Mouse (Mus musculus) ovary, postnatal 10 days (tissue): ENCODE results near the gene Socs7.

Experiments
- DNase-seq: peaks from one replicate; pipeline ENCODE4 v3.0.0; 2022; ENCODE audit warnings: low spot score

Gene Socs7

DNA sequence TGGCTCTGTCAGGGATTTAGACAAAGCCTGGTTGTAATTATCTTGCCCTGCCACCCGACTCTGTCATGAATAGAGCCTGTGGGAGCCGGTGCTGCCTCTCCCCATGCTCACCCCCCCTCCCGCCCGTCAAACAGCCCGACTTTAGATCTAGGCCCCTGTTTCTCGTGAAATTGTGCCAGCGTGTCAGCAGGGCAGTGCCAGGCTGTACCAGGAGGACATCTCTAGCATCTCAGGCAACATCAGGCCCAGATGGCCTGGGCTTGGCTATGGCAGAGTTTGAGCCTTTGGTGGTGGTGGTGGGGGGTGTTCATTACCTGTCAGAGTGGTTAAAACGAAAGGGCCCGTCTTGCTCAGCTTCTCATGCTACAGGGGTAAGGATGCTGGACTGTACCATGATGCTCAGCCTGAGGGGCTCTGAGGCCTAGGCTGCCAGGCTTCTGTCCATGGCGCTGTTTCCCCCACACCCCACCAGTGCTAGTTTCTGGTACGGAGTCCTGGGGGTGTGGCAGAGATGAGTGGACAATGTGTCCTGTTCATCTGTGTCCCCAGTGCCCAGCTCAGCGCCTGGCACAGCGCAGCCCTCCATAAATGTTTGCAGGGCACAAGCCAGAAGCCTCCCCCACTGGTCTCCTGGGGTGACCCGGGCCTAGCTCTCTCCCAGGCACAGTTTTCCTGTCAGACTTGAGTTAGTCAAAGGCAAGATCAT is 56.6 kb downstream of the Socs7 start:
- no peak for DNase-seq

DNA sequence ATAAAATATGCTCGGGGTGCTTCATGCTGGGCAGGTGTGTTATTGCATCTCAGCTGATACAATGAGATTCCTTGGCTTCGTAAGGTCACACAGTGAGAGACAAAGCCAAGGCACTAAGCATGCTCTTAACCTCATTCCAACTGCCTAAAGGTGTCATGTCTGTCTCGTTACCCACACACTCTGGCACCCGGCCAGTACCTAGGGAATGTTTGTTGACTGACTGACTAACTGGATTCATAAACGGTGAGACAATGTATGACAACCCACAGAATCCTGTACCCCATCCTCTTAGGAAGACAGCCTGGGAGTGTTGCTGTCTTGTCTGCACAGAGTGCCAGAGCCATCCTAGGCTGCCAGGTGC is 57.2 kb downstream of the Socs7 start:
- DNase-seq = no peak

DNA sequence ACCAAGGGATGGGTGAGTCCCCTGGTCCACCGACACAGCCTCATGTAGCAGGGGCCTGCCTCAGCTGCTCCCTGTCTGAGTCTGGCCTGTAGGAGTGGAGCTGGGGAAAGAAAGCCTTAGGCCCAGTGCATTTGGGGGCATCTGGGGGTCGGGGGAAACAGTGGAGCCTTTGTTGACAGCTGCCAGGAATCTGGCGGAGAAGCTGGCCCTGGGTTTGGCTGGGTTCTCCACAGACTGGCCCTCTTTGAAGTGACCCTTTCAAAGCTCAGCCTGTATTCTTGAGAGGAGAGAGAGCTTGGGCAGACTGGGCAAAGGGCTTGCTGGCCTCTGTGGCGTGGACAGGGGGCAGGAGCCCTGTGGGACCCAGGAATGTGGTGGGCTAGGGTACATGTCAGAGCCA is 60.2 kb downstream of the Socs7 start:
- DNase-seq = no peak

DNA sequence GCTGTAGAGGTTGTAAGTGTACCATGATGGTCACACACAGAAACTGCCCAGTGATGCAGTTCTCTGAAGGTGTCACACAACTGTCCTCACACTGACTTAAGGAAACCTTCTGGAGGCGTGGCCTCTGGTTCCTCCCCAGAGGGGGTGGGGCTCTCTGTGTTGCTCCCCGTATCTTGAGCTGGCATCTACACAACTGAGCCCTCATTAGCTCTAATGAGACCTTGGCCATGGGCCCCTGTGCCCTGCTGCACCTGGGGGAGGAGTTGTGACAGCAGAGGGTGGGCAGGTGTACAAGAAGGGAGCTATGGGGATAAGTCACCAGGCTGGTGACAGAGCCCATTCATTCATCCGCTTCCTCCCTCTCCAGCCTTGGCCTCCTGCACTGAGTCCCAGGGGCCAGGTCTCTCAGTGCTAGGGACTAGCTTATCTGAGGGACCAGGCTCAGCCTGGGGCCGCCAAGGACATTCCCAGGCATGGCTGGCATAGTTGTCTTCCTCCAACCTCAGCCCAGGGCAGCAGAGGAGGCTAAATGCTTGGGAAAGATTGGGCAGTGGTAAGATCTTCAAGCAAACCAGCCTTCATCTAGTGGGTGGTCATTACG is 61.8 kb downstream of the Socs7 start:
- no peak for DNase-seq

DNA sequence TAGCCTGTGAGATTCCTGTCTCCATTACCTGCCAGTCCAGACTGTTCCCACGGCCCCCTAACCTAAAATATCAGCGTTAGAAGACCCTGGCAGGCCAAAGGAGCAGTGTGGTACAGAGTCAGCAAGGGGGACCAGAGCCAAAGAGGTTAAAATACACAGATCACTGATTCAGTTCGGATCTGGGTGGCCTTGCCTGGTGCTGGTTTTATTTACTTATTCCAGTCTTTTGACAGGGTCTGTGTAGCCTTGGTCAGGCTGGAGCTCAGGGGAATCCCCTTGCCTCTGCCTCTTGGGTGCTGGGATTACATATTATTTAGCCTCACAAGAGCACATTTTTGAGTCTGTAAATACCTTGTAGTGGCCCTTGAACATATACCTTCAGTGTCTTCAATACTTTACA is 62.5 kb downstream of the Socs7 start:
- no peak for DNase-seq

DNA sequence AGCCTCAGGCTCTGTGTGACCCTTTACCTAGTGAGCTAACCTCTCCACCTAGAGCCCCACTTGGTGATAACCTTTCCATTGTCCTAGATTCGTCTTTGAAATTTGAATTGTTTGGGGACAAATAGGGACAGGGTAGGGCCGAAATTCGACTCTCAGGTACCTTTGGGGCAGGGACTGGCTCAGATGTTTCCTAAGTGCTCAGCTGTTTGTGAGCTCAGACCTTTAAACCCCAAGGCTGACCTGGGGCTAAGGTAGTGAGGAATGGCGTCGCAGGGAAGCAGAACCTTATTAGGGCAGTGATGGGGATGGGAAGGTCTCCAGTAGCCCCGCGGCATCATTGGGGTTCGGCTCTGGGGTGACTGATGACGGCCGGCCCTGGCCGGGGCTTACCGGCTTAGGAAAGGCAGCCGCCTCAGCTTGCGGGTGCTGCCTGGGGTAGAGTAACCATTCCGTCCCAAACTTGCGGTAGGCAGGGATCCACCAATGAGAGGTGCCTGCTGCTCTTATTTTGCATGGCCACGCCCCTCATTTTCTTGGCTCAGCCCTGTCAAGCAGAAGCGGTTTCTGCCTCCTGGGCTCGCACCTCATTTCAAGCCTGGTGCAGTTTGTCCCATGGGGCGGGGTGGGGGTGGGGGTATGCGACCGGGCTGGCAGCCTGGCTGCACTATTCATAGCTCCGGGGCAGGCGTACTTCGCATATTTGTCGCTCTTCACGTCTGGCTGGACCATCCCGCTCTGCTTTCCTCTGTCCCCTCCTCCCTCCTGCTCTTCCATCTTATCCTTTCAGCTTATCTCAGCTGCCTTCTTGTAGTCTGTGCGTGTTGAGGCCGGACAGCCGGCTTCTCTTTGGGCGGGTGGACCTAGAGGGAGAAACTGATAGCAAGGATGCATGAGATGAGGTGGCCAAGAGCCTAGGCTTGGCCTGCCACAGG is 65.7 kb downstream of the Socs7 start:
- no peak for DNase-seq

DNA sequence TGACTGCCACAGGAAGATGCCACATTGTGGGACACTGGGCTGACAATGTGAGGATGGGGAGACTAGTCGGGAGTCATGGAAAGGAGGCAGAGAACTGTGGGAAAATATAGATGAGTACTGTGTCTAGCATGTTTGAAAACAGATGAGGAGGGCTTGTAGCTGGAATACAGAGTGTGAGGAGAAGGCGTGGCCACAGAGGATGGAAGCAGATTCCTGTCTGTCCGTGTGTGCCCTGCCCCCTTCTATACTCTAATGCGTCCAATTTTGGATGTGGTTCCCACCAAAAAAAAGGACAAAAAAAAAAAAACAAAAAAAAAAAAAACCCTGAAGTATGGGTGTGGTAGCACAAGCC is 66.4 kb downstream of the Socs7 start:
- no peak for DNase-seq

DNA sequence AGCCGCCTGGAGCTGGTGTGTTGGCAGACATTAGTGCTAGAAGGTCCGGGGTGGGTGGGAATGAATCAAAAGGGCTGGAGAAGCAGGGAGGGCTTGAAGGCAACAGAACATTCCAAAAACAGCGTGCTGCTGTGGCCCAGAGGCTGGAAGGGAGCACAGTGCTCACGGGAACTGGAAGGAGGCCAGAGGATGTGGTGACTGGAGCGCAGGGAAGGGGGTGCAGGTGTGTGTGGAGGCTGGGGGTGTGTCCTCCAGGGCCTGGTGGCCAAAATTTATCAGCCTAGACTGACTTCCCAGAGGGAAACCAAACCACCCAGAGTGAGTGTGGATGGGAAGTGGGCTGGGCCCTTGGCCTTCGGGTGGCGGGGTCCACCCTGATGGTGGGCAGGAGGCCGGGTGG is 67.3 kb downstream of the Socs7 start:
- DNase-seq = no peak

DNA sequence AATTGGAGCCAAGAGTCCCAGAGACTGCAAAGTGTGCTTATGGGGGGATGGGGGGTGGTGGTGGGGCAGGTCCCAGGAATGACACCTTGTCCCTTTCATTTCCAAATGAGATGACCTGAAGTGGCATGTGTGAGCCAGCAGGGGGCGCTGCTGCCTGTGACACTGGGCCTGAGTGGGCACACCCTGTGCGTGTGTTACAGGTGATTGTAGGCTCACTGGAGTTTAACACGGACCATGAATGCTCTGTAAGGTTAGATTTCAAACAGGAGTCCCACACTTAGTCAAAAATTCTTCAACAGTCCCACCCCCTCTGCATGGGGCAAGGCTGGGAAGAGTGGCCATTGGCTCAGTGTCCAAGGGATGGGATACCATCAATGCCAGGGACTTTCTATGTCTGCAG is 69.7 kb downstream of the Socs7 start:
- DNase-seq = no peak

DNA sequence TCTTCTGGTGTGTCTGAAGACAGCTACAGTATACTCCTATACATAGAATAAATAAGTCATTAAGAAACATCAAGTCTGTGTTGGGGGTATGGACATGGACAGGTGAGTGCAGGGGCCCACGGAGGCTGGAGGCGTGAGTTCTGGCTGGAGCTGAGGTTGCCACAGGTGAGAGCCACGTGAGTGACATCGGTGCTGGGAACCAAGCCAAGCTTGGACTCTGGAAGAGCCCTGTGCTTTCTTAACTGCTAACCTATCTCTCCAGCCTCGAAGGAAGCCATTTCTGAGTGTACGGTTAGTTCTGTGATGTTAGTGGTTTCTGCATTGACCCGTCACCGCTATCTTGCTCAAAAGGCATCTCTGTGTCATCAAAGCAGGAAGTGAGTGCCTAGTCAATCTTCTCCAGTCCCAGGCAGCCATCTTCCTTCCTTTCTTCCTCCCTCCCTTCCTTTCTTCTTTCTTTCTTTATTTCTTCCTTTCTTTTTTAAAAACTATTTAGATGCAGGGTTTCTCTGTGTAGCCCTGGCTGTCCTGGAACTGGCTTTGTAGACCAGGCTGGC is 70.7 kb downstream of the Socs7 start:
- DNase-seq = no peak

DNA sequence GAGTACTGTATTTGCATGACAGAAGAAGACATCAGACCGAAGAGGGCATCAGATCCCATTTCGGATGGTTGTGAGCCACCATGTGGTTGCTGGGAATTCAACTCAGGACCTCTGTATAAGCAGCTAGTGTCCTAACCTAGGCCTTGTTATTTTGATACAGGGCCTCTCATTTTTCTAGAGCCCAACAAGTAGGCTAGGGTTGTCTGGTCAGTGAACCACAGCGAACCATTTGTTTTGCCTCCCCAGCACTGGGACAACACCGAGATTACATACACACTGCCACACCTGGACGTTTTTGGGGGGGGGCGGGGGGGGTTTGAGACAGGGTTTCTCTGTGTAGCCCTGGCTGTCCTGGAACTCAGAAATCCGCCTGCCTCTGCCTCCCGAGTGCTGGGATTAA is 71.8 kb downstream of the Socs7 start:
- DNase-seq = no peak

DNA sequence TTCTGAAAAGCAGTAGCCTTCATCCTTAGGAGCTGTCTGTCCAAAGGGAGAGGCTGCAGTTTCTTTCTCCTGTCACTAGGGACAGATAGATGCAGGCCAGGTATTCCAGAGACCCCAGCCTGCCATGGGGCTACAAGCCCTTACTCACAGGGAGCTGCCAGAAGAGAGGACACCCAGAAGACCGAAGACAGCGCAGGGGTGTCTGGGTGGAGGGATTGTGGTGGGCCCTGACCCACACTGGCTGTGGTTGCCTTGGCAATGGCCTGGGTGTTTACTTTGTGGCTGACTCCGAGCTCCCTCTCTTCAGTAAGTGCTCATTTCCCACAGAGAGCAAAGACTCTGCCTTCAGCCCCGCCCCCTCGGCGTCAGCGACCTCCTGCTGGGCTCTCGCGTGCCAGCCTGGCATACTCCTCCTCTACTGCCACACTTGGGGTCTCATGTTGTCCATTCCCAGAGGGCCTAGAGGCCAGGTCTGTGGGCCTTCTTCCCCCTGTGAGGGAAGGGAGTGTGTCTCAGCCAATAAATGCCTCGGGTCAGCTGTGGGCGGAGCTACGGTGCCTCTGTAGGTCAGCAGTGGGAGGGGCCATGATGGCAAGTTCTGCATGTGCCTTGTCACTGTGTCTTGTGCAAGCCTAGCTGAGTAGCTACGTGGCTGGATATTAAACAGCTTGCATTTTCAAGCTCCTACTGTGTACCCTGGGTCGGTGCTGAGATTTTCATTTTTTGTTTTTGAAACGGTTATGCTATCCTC is 72.5 kb downstream of the Socs7 start:
- no peak for DNase-seq

DNA sequence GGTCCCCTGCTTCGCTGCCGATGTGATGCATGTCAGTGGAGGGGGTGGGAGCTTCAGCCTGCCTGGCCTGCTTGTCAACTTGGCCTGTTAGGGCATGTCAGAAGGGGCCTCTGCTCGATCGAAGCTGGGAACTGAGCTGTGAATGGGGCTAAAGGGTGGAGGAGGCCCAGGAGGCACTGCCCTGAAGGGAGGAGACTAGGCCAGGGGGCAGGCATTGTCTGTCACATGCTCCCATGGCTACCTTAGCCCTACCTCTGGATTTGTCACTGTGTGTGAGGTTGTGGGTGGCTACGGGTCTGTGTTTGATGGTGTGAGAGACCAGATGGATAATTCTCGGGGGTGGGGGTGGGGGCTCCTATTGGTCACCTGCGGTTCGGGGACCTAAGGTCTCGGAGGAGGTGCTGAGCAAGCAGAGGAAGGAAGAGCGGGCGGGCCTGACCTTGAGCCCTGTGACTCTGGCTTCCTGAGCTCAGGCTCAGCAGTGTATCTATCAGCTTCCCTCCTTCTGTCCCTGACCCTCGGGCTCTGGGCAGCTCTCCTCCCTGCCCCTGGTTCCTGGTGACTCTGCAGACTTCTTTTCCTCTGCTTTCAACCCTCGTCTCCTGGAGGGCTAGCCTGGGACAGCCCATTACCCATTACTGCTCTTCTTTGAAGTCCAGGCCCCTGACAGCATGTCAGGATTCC is 73.6 kb downstream of the Socs7 start:
- DNase-seq = no peak

DNA sequence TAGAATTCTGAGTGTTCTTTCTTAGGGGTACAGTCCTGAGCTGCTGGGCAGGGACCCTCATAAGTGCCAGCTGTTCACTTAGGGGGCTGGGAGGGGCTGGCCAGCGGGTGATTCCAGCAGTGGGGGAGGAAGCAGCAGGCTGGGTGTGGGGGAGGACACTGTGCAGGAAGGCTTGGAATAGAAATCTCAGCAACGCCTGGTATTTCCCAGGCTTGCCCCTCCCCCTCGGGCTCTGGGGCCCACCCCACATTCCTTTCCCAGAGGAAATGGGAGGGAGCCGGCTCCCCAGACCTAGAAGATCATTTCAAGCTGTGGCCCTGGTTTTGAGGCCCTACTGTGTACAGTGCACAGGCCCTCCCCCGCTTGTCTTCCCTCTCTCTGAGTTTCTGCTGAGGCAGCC is 75.4 kb downstream of the Socs7 start:
- no peak for DNase-seq

DNA sequence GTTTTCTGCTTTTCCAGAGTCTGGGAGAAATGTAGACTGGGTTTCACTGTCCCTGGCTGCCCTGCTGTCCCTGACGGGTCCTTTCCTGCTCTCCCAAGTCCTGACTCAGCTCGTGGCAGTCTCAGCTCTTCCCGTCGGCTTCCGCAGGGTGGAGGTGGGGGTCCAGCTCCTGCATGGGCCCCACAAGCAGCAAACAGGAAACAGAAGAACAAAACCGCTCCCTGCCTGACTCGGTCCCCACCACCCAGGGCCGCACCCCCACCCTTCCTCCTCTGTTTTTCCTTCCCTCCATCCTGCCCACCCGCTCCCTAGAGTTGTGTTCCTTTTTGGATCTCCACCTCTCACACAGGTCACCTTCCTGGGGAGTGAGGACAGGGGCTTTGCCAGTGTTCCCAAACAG is 76.5 kb downstream of the Socs7 start:
- no peak for DNase-seq

DNA sequence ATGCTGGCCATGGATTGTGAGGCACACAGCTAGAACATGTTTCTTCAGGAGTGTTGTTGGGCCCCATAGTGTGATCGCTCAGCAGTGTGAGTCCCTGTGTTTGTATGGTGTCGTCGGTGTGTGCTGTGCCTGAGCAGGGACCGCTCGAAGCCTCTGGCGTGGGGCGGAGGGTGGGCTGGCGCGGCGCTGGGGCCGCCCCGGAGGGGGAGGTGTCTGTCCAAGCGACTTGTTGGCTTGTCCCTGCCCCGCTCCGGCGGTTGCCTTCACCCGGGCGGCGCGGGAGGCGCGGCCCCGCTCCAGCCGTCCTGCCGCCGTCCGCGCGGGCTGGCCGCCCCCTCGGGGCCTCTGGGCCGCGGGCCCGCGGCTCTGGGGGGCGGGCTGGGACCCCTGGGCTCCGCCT is 77.6 kb downstream of the Socs7 start:
- no peak for DNase-seq

DNA sequence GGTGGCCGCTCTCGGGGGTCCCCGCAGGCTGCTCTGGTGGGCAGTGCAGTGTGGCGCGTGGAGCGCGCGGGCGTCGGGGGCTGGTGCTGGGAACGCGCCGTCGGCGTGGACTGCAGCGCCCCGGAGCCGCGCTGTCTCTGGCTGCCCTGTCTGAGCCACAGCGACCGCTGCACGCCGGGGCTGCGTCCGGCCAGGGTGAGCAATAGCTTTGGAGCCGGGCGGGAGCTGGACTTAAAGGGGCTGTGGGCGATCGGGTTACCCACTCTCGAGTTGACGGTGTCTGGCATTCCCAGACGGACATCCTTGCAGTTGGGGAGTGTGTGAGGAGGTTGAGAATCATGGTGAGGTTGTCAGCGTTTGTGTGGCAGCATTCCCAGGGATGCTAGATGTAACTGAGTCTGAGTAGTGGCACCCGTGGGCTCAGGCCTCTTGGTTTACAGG is 78.1 kb downstream of the Socs7 start:
- DNase-seq = no peak

DNA sequence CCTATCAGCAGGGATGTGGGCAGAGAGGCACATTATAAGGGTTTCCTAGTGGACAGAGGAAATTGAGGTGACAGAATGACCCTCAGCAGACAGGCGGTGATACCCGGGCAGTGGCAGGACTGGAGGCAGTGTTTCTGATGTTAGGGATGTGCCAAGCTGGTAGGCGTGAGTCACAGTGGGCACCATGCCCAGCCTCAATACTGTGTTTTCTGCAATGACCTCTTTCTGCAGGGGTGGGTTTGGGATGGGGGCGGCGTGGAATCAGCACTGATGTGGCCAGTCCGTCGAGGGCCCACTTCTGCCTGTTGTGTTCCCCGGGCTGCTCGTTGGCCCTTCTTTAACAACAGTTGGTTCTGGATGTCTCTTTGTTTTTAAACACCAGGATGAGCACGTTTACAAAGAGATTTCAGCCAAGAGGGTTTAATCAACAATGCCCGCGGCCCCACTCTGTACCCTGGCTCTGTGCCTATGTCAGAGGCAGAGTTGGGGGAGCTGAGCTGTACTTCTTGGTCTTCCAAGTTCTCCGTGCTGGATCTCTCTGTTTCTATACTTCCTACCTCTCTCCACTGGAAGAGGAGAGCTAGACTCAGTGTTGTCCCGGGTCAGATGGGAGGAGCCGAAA is 78.8 kb downstream of the Socs7 start:
- DNase-seq = no peak

DNA sequence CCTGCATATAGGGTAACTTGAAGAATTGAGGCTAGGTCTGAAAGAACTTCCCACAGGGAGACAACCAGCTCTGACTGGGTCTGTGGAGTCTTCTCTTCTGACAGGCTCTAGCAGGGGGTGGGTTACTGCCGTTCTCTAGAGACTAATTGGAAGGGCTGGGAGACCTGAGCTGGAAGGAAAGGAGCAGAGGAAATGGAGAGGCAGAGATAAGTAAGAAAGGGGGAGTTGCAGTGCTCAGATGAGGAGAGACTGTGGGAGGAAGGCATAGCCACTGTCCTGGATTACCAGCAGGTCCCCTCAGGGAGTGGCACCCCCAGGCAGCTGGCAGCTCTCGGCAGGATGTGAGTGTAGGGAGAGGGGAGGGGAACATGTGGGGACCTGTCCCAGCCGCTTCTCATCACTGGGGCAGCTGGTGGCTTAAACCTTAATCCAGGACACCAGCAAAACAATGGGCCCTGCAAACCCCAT is 79.3 kb downstream of the Socs7 start:
- DNase-seq = no peak

DNA sequence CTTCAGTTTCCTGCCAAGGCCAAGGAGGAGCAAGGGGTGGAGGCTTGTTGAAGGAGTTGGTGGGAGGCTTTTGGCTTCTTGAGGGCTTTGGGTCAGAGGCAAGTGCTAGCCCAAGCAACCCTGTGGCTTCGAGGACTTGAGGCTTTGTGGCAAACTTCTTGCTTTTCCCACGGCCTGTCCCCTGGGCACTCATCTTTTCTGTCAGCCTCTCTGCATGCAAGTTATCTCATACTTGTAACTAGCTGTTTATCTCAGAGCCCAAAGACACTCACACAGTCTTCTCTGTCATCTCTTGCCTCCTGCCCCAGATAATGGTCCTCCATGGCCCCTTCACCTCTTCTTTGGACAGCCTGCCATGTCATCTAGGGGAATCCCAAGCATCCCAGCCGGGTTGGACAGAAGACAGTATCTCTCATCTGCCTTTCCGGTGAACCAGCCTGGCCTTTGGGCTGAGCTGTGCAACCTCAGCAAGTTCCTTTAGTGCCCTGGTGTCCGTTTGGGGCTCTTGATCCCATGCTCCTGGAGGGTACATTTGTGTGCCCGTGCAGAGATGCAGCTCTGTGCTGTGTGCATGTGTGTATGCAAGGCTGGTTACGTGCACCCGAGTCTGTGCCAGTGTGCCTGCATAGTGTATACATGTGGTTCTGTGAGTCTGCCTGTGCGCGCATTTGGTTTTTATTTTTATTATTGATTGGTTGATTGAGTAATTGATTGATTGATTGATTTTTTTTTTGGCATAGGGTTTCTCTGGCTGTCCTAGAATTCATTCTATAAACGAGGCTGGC is 80.7 kb downstream of the Socs7 start:
- DNase-seq = no peak
